Mouse (Mus musculus) testis, adult 2 months (tissue): ENCODE data around the gene Akap13.

ENCODE experiments used
- CTCF ChIP-seq: fragments of 200-500 bp; IDR thresholded peaks from 2 replicates; pipeline ENCODE4 v1.5.1; 2012; ENCODE audit warnings: low read depth, mild to moderate bottlenecking, inconsistent platforms, low read length, moderate library complexity; ENCODE audit not compliant: control insufficient read depth, insufficient read depth, insufficient replicate concordance
- POLR2A ChIP-seq: fragments of 200-500 bp; IDR thresholded peaks from 2 replicates; pipeline ENCODE4 v1.6.1; 2012; ENCODE audit warnings: low read depth, mild to moderate bottlenecking, inconsistent platforms, low read length, moderate library complexity; ENCODE audit not compliant: control insufficient read depth

GRCm38 (mm10) chr7:75753192-75753783 lies 298.0 kb downstream of the Akap13 start:
- TF ChIP-seq POLR2A (no peak), CTCF (no peak)
